Mouse (Mus musculus) cerebellum, adult 8-10 months (tissue): ENCODE results near the gene Ffar1.
"Not testable (repeated sequence)": the region's sequence is repeated elsewhere in the genome, so short reads cannot be mapped to it uniquely, and the experiment has no call there.

Experiments
- DNase-seq: peaks from one replicate; pipeline ENCODE4 v3.0.0; 2022

The Ffar1 gene

DNA sequence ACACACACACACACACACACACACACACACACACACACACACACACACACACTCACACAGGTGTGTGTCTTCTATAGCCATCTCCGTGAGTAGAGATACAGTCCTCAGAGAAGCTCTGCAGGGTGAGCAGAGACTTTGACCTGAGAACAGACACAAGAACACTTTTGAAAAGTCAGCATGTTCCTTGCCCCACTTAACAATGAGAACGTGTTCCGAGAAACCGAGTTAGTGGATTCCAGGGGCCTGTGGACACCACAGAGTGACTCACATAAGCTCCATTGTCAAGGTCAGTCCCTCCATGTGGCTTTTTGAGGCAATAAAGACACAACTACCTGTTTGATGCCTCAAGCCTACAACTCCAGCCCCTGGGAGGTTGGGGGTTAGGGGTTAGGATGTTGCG is 14.0 kb downstream of the Ffar1 start:
- no peak for DNase-seq

DNA sequence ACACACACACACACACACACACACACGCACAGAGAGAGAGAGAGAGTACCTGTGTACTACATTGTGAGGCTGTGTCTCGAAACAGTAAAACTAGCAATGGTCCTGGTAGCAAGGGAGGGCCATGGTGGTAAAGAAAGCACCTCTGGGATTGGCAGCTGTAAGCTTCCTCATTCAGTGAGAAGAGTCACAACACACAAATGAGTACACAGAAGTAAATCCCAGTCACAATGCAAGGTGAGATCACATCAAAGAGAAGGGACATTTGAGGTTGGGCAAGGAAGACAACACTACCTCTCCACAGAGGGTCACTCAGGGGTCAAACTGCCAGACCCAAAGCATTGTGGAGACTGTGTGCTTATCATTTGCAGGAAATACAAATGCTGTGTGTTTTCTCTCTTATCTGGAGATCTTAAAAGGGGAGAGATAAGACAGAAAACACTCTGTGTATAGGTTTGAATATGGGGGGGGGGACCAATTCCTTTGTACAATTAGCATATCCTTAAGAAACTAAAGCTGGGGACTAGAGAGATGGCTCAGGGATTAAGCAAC is 14.8 kb downstream of the Ffar1 start:
- DNase-seq, result no peak

DNA sequence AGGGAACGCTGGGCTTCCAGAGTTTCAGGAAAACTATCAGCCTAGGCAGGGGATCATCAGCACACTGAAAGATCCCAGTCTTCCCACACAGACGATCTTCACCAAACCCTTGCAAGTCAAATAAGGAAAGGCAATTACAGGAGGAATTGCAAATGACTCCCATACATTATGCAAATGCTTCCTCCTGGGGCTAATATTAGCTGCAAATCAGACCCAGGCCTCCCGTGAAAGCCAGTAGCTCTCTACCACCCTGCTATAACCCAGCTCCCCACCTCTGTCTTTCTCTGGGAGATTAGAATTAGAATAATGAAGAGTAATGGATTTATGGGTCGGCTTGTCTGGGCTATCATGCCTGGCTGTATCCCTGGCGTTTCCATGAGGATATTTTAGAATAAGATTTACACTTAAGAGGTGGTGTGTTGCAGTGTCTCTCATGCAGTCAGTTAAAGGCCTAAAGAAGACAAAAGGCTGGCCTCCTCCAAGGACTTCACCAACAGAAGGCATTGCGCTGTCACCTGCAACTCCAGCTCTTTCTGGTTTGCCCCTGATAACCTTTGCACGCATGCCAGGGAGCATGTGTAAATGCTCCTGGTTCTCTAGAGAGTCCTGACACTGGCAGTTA is 16.6 kb downstream of the Ffar1 start:
- no peak for DNase-seq

DNA sequence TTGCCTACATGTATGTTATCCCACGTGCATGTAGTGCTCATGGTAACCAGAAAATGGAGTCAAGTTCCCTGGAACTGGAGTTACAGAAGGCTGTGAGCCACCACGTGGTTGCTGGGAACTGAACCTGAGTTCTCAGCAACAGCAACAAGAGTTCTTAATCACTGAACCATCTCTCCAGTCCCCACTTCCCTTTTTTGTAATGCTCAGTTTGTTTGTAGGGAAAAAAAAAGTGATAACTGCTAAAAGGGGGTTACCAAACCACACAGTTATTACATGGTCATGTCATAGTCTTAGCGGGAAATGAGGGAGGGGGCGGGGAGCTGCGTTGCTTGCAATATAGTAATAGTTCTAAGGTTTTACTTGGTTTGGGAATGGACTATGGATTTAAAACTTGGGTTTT is 19.3 kb downstream of the Ffar1 start:
- no peak for DNase-seq

DNA sequence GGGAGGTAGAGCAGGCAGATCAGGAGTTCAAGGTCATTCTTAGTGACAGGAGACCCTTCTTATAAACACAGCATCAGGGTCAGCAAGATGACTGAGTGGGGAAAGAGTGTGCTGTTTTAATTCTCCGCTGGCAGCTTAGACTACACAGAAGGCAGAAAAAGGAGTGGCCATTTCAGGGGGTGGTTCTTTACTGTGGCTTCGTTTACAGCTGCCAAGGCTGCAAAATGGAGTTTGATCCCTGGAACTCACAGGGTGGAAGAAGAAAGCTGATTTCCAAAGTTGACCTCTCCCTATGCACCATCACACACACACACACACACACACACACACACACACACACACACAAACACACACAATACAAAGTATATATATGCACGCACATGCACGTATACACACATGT is 20.0 kb downstream of the Ffar1 start:
- DNase-seq, result no peak

DNA sequence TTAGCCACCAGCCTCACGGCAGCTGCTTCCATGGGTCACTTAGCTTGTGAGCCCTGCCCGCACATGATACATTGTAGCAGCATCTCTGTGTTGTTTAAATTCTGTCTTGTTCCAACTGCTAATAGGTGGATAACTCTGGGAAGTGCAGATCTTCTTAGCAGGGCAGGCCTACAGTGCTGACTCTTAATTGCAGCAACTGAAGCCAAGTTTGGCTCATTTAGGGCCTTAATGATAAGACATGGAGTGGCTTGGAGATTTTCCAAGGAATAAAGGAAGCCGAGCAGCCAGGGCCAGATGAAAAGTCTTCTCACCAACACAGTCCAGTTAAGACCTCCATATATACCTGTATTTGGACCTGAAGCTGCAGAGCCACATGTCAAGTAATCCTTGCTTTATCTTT is 21.1 kb downstream of the Ffar1 start:
- no peak for DNase-seq

DNA sequence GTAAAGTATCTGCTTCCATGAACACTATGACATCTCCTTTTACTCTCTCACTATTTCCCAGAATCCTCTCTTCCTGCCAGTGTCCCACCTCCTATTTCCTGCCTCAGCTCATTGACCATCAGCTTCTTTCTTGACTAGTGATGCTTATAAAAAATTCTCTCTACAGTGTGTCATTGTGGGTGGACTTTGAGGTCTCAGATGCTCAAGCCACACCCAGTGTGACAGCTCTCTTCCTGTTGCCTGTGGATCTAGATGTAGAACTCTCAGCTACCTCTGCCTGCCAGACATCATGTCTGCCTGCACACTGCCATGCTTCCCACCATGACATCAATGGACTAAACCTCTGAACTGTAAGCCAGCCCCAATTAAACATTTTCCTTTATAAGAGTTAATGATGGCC is 24.1 kb downstream of the Ffar1 start:
- DNase-seq, result no peak

DNA sequence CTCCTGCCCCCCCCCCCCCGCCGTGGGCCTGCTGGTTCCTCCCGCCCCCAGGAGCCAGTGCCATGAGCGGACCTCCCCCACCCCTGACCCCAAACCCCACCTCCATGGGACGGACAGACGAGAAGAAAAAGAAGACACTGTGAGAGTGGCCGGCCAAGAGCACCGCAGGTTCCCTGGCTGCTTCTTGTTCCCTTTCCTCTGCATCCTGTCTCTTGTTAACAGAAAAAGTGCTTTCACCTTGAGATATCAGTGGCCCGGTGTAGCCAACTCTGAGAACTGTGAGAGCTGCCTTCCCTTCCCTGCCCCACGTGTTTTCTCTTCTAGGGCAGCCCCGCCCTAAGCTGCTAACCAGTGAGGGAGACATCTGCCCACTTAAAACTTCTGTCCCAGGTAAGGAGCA is 28.7 kb downstream of the Ffar1 start:
- DNase-seq, result not testable (repeated sequence)

DNA sequence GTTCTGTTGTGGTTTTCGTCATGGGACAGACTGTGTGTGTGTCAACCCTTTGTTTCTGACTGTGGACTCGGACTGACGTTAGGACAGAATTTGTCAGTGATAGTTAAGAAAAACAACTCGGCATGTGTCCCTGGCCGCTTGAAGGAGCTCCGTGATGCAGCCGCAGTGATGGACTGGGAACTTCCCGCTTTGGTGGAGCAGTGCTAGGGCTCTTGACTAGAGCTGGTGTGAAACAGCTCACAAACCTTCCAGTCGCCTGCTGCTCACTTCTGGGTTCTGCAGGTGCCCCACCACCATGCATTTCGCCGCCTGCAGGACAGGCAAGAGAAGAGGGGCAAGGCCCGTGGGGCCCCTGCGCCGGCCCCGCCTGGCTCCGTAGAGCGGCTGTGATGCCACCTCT is 29.1 kb downstream of the Ffar1 start:
- DNase-seq, result no peak

DNA sequence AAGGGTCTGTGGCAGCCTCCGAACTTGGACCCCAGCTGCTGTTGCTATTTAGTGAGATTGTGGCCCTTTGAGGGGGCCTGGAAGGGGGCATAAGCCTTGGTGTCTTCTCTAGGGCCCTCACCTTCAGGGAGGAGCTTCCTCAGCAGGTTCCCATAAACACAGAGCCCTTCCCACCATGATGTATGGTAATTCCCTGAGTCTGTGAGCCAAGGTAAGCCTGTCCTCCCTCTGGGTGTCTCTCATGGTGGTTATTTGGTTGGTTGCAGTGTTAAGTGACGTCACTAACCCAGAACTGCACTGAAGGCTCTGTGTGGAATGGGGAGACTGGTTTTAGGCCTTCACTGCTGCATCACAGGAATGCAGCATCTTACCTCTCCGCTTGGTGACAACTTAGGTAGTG is 31.9 kb downstream of the Ffar1 start:
- no peak for DNase-seq

DNA sequence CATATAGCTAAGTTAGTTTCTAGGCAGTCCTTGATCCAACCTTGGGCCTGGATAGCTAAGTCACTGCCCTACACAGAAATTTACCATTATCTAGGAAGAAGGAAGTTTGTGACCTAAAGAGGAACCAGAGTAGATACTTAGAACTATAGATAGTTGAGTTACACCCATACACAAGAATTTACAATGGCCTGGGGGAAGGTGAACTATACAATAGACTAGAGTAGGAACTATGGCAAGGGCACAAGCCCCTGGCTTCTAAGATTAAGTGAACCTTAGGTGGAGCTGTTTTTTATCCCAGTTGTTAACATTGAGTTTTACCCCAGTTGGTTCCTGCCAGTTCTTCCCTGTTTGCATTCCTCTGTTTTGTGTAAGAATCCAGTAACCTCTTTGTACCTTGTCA is 32.5 kb downstream of the Ffar1 start:
- not testable (repeated sequence) for DNase-seq

DNA sequence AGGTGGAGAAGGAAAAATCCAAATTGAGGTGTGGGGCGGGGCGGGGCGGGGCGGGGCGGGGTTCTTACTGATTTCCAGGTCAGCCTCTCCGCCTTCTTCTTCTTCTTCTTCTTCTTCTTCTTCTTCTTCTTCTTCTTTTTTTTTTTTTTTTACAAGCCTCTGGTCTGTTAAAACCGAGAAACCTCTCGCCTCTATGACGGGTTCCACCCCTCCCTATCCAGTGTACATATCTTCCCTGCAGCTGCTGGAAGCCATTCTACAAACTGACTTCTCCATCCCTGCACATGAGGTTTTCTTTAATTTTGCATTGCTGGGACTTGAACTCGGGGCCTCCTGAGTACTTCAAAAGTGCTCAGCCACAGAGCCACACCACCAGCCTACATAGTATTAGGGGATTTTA is 34.7 kb downstream of the Ffar1 start:
- no peak for DNase-seq

DNA sequence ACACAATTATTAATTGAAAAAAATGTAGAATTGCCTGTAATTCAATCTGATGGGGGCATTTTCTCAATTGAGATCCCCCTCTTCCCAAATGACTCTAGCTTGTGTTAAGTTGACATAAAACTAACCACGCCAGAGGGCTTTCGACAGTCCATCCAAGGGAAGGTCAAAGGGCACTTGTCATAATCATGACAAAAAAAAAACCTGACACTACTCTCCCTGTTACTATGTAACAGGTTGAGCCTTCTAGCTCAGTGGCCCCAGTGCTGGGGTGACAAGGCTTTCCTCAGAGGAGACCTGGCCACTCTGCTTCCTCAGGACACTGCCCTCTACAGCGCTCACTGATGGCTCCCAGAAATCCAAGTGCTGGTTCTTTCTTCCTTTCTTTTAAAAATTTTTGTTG is 37.1 kb downstream of the Ffar1 start:
- no peak for DNase-seq

DNA sequence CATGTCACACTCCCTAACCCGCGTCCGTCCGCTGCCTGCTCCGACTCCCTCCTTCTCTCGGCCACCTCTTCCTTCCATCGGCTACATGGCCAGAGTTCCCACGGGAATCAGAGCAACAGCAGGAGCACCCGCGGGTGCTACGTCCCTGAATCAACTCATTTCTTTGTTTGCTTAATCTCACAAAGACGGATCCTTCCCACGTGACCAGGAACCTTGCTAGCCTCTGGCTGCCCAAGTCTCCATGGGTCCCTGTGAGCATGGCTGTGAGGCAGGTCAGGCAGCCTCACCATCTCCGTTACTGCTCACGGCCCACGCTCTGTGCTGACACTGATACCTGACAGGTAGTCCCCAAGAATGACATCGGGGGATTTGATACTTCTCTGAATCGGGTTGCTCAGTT is 37.7 kb downstream of the Ffar1 start, which contains the start of gene Ffar2:
Ffar2 (minus strand) TSS at position 101 of the 400 bp plus-strand sequence.
- DNase-seq, result no peak

DNA sequence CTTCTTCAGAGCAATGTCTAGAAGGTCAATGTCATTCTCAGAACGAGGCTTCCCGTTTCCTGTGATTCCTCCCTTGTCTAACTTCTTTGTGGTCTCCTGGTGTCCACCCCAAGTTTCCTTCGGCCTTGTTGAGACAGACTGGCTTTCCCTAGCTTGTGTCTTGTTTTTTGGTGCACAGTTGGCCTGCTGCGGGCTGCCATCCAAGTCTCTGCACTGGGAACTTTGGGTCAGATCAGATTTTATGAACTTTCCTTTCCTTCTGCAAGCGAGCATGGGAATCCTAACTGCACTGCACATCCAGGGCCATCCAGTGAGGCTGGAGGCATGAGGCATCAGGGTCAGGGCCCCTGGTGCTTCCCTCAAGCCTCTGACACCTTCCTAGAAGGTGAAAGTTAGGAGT is 39.8 kb downstream of the Ffar1 start:
- no peak for DNase-seq

DNA sequence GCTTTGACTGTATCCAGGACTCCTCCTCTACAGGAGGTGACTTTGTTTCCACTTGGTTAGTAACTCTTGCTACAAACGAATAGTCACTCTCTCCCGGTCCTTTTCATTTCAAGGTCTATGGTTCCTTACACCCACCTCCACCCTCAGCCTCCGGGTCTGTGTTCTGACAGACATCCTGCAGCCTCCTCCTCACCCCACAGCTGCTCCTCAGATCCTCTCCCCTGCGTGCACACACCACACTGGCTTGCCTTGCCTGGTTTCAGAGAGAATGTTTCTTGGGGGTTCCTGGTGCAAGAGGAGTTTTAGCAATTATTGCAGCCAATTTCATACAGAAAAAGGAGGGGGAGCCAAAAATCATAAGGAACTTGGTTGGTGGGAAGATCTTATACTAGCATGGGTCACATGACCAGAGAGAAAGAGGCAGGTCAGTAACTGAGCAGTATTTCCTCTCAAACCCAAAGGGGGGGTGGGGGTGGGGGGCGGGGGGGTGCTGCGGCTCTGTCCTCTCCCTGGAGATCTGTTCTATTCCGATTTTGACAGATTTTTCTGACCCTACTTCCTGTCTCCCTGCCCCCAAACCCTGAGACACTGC is 40.4 kb downstream of the Ffar1 start:
- DNase-seq, result no peak

DNA sequence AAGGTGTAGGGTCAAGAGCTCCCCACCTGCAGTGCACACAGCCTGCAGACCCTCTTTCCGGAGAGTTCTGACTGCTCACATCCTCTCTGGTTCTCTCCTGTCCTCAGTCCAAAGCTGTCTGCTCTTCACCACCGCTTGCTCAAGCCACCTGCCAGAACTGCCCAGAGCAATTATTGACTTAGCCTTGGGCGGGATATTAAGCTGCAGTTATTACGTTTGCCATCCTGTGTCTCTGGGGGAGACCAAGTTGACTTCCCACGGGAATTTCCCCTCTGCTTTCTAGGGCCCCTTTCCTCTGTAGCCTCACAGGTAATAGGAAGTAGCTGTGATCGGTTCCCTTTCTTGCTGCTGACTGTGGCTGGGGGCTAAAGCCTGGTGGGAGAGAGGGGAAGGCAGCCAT is 41.2 kb downstream of the Ffar1 start:
- DNase-seq, result no peak

DNA sequence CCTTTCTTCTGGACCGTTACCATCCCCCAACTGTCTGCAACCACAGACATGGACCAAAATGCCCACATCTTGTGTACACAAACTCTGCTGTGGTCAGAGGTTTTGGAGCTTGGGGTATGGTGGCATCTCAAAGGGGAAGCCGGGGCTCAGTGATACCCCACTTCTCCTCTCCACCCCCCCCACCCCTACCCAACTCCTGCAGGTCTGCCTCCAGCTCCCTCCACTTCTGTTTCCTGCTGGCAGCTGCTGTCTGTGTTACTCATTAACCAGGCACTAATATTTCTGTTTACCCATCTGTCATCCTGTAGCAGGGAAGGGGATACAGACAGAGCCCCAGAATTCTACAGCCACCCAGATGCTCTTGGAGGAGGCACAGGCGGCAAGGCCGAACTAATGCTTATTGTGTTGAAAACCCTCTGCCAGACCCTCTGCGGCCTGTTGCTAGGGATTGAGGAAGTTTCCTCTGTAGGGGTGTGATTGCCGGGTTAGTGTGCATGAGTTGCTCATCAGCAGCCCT is 49.0 kb downstream of the Ffar1 start:
- no peak for DNase-seq

DNA sequence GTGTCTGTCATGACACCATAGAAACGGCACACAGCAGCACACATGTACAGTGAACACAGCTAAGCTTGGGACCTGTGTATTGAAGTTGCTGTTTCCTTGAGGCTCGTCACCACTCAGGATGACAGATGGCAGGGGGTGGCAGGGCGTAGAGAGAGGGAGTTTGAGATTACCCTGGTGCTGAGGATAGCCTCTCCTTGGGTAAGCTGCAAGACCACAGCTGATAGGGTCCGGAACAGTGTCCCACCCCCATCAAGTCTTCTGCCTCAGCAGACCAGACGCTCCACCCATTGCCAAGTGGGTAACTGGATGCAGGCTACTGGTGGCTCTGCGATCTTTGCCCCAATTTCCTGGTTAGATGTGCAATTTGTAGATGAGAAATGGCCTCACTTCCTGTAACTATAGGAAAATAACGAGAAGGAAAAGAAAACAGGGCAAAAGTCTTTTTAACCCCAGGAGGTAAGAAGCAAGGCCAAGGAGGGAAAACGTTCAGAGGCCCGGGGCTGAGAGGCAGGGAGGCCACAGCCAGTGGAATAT is 49.5 kb downstream of the Ffar1 start:
- DNase-seq, result no peak

DNA sequence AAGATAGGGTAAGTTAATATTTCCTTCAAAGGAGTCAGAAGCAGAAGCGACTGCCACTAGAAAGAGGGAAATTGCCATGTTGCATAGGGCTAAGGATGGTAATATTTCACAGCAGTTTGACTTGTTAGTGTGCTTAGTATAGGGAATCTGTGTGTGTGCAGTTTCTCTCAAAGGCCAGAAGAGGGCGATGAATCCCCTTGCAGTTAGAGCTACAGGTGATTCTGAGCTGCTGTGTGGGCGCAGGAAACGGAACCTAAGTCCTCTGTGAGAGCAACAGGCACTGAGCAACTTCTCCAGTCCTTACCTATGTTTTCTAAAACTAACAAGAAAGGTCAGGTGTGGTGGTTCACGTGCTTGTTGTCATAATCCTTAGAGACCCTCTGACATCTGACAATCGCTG is 51.0 kb downstream of the Ffar1 start:
- no peak for DNase-seq
